Mouse (Mus musculus): ENCODE data around the gene Exosc5. TPM values are rescaled to one million over a fixed set of nuclear protein-coding genes. Genes with fewer than 3 reads are reported as not detected.

Gene Exosc5
- polyA plus RNA-seq, 1 experiment from 2014 or later: 79.7 TPM

- H3K27ac ChIP-seq (ENCODE audit: low read depth): no peak overlapping the region
- peak; percentile 95 for TF ChIP-seq CTCF (IDR thresholded peaks at IDR 0.05; ENCODE audit: low read depth)
- H3K27me3 ChIP-seq (ENCODE audit: insufficient read depth, low read length): no peaks in the 10 kb centered on the region
- DNase-seq: peak; percentile 88
- no peaks in the 10 kb centered on the region for H3K9me3 ChIP-seq (ENCODE audit: low read depth, low read length)
- peaks cover 66% of the 10 kb centered on the region for H3K36me3 ChIP-seq (ENCODE audit: insufficient read depth)
- H3K9ac ChIP-seq: no peak overlapping the region
- peak; percentile 49; the same call in 1 of the 2 replicates for ATAC-seq (ENCODE audit: insufficient read depth)
- H3K4me1 ChIP-seq (ENCODE audit: insufficient read depth): no peaks in the 10 kb centered on the region
- no peak overlapping the region for H3K4me3 ChIP-seq (ENCODE audit: low read depth, low read length)
- H3K4me2 ChIP-seq: no peak overlapping the region
- WGBS: 57% methylated on average over 10 of the region's 10 CpGs
Measured at GRCm38 (mm10) chr7:25719761-25720610, 61.0 kb downstream of the Exosc5 start.

- 84% methylated on average over 5 of the region's 5 CpGs for WGBS
- no peak overlapping the region for H3K4me3 ChIP-seq (ENCODE audit: low read depth, low read length)
- H3K27ac ChIP-seq (ENCODE audit: low read depth): no peak overlapping the region
- H3K9me3 ChIP-seq (ENCODE audit: low read depth, low read length): no peaks in the 10 kb centered on the region
- no peak overlapping the region for H3K4me2 ChIP-seq
- H3K36me3 ChIP-seq (ENCODE audit: insufficient read depth): peaks cover 66% of the 10 kb centered on the region
- no peak for TF ChIP-seq CTCF (IDR thresholded peaks at IDR 0.05; ENCODE audit: low read depth)
- ATAC-seq (ENCODE audit: insufficient read depth) (no peak), DNase-seq (no peak)
- no peak overlapping the region for H3K9ac ChIP-seq
- no peaks in the 10 kb centered on the region for H3K27me3 ChIP-seq (ENCODE audit: insufficient read depth, low read length)
- H3K4me1 ChIP-seq (ENCODE audit: insufficient read depth): no peaks in the 10 kb centered on the region
Measured at GRCm38 (mm10) chr7:25720760-25721159, 61.8 kb downstream of the Exosc5 start.

Other genes starting within 250 kb of the Exosc5 start
- not detected in 2 replicates for gene Cxcl17, start 246.3 kb upstream of the Exosc5 start, polyA plus RNA-seq (2014; fragmentation: Nextera tagmentation; extraction: Ambion mirVana)
- 2.3 and 2.7 TPM in 2 replicates for gene Ceacam1, start 181.6 kb upstream of the Exosc5 start, polyA plus RNA-seq (2014; fragmentation: Nextera tagmentation; extraction: Ambion mirVana)
- 0.11 TPM in 1 of 2 replicates, not detected in the other for gene Ceacam2, start 119.3 kb upstream of the Exosc5 start, polyA plus RNA-seq (2014; fragmentation: Nextera tagmentation; extraction: Ambion mirVana)
- gene Erich4, start 43.3 kb upstream of the Exosc5 start, polyA plus RNA-seq (2014; fragmentation: Nextera tagmentation; extraction: Ambion mirVana): not detected in 2 replicates
- gene Dmac2, start 39.8 kb upstream of the Exosc5 start, polyA plus RNA-seq (2014; fragmentation: Nextera tagmentation; extraction: Ambion mirVana): 27.8 and 33.5 TPM in 2 replicates
- gene B3gnt8, start 32.5 kb upstream of the Exosc5 start, polyA plus RNA-seq (2014; fragmentation: Nextera tagmentation; extraction: Ambion mirVana): 3.5 and 4.0 TPM in 2 replicates
- 40.2 and 42.1 TPM in 2 replicates for gene Bckdha, start 183 bp upstream of the Exosc5 start, polyA plus RNA-seq (2014; fragmentation: Nextera tagmentation; extraction: Ambion mirVana)
- gene Tmem91, start 16.0 kb downstream of the Exosc5 start, polyA plus RNA-seq (2014; fragmentation: Nextera tagmentation; extraction: Ambion mirVana): 1.6 and 2.8 TPM in 2 replicates
- 25.1 and 27.6 TPM in 2 replicates for gene B9d2, start 21.6 kb downstream of the Exosc5 start, polyA plus RNA-seq (2014; fragmentation: Nextera tagmentation; extraction: Ambion mirVana)
- 4.0 and 4.1 TPM in 2 replicates for gene Tgfb1, start 27.8 kb downstream of the Exosc5 start, polyA plus RNA-seq (2014; fragmentation: Nextera tagmentation; extraction: Ambion mirVana)
- 28.6 and 29.4 TPM in 2 replicates for gene Ccdc97, start 59.9 kb downstream of the Exosc5 start, polyA plus RNA-seq (2014; fragmentation: Nextera tagmentation; extraction: Ambion mirVana)
- gene Hnrnpul1, start 95.6 kb downstream of the Exosc5 start, polyA plus RNA-seq (2014; fragmentation: Nextera tagmentation; extraction: Ambion mirVana): 80.3 and 82.0 TPM in 2 replicates
- 44.1 and 46.5 TPM in 2 replicates for gene Axl, start 129.5 kb downstream of the Exosc5 start, polyA plus RNA-seq (2014; fragmentation: Nextera tagmentation; extraction: Ambion mirVana)
- 3.2 and 3.8 TPM in 2 replicates for gene Cyp2s1, start 157.7 kb downstream of the Exosc5 start, polyA plus RNA-seq (2014; fragmentation: Nextera tagmentation; extraction: Ambion mirVana)
- 0.47 TPM in 1 of 2 replicates, not detected in the other for gene Cyp2b10, start 238.5 kb downstream of the Exosc5 start, polyA plus RNA-seq (2014; fragmentation: Nextera tagmentation; extraction: Ambion mirVana)